Mouse (Mus musculus): ENCODE results near the gene Zfp13.
"Not testable (repeated sequence)": the region's sequence is repeated elsewhere in the genome, so short reads cannot be mapped to it uniquely, and the experiment has no call there.

Gene Zfp13

DNA sequence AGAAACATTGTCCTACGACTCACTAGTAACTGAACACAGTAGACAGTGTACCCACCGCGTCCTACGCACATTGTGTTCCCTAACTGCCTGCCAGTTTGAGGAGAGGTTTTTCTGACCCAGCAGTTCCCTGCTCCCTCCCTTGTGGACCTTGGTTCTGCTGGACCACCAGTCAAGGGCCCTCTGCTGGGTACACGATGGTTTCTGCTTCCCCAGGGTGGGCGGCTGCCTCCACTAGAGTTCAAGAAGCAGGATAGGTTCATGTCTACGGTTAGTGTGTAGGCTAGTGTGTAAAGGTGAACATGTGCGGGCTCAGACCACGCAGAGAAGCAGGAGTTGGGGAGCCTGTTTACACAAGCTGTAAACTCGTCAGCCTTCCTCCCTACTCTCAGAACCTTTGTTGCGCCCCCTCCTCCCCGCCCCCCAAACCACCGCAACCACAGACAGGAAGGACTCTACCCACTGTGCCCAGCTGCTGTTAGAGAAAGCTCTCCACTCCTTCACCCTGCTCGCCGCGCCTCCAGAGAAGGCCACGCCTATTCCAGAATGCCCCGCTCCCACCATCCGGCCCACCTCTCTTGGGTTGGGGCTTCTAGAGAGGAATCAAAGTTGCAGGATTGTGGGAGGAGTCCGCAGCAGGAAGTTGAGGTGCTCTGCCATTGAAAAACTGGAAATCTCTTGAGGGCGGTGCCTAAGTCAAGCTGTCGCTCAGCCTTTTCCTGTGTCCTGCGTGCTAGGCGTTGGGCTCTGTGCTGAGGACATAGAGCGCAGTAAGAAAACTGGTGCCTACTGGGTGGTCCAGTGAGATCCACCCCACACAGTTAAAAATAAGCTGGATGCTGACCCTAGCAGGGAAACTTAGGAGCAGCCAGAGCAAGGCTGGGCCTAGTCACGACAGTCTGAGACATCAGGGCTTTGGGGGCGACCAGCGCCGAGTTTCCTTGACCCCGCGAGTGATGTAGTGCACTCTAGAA is at the start of gene Zfp13:
Zfp13 (minus strand) TSS at position 906 of the 971 bp plus-strand sequence.
- DNase-seq (ENCODE audit: low read depth, low spot score) = peak; percentile 95

DNA sequence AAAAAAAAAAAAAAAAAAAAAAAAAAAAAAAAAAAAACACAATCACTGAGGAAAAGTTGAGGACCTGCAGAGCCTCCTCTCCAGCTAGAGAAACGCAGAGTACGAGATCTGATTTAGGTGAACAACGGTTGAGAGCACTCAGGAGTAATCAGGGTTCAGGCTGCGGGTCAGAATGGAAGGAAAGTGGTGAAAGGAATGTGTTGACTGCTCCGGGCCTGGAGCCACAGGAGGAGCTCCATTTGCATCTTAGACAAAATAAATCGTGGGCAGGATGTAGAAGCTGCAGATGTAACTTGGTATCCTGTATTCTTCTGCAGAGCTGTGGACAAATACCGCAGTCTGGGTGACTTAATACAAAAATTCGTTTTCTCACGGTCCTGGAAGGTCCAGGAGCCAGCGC is 46.6 kb upstream of the Zfp13 start:
- DNase-seq (ENCODE audit: low read depth, low spot score) = no peak

DNA sequence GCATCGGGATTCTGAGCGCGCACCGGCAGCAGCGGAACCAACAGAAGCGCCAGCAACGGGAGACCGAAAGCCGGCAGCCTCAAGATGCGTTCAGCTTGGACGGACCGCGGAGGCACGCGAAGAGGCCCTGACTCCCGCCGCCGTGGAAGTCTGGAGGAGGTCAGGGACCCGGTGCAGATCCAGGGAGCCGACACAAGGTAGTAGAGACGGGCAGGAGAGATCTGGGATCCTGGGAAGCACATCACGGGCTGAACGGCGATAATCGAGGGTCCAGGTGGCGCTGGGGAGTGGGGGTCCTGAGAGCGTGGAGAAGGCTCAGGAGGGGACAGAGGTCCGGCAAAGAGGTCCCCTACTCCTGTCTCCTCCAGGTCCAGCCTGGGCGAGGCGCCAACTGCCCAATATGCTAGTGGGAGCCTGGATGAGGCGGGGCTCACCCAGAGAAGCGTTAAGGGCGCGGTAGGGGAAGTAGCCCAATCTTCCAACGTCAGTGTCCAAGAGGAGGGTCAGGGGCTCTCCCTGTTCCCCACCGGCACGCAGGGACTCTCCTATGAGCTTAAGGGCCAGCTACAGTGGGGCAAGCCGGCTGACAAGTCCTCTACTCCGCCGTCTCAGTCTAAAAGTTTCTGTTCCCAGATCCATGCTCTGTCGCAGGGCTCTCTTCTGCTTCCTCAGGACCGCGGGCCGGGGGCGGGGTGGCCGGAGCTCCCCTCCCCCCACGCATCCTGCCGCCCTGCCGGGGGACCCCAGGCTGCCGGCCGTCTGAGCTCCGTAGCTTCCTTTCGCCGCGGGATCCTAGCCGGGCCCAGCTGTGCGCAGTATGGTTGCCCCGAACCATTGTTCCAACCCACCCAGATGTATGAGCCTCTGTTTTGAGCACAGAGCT is 45.6 kb upstream of the Zfp13 start, which contains the start of gene Mmp25:
Mmp25 (minus strand) TSS at position 665 of the 883 bp plus-strand sequence.
- no peak for DNase-seq (ENCODE audit: low read depth, low spot score)

DNA sequence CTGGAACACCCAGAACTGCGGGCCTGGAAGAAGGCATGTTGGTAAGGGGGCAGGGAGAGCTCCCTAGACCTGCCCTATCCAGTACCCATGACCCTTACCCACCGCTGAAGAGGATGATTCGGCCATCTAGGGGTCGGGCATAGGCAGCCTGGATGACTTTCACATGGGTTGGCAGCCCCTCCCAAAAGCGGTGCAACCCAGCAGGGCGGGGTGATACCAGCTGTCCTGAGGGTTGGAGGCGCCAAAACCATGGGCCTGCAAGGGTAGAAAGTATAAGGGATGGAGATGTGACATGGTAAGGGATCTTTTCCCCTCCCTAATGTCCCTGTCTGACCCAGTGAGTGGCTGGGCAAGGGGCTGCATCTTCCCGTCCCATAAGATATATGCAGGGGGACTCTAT is 32.0 kb upstream of the Zfp13 start:
- no peak for DNase-seq (ENCODE audit: low read depth, low spot score)

DNA sequence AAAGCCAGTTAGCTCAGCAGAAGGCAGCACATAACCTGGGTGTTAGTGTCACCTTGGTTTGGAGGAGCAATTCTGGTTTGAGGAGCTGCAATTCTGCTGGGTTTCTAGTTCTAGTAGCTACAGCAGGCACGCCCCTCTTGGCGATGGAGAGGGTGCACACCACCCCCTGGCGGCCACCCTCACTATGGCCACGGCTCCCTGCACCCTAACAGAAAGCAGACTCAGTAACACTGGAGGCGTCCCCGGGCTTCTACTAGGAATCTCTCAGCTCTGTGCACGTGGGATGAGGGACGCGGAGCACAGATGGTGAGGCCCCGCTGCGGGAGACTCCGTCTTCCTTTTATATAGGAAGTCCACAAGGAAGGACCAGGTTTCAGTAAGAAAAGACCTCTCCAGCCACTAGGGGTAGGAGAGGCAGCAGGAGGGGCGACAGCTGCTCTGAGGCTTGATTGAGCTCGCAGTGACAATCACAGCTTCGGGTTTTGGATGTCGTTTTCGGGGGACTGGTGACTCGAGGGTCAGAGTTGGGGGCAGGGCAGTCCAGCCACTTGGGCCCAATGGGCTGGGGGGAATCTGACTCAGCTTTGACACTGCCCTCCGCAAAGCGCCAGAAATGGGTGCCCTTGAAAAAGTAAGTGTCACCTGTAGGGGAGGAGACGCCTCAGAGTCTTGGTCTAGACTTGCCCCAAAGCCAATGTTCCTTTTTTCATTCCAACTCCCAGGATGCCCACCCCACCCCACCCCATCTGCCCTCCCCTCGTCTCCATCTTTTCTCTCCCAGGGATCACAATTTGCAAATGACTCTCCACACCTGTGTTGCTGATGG is 31.1 kb upstream of the Zfp13 start:
- peak; percentile 86 for DNase-seq (ENCODE audit: low read depth, low spot score)

DNA sequence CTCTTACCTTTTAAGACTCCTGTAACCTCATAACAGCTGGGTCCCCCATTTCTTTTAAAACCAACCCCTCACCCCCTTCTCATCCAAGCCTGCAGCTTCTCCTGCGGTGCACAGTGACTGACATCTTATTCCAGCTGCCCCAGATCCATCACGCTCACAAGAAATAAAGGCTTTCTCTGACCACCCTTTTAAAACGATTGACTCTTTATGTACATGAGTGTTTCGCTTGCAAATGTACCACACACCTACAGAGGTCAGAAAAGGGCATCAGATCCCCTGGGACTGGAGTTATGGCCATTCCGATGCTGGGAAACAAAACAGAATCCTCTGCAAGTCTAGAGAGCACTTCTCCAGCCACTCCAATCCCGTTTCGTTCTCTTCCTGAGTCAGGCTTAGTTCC is 28.5 kb upstream of the Zfp13 start:
- no peak for DNase-seq (ENCODE audit: low read depth, low spot score)

DNA sequence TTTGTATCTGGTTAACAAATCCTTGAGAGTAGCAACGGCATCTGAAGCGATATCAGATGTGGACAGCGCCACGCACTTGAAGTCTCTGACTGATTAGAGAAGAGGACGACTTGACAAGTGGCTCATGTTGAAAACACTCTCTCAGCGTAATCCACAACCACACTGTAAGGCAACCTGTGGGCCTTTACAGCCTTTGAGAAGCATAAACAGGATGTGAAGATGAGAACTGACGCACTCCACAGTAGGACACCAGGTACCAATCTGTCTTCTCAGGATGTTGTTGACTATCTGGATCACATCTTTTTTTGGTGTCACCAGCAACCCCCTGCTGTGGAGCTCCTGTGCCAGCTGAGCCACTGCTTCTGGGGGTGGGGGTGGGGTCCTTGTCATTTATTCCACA is 21.1 kb upstream of the Zfp13 start:
- DNase-seq (ENCODE audit: low read depth, low spot score) = no peak

DNA sequence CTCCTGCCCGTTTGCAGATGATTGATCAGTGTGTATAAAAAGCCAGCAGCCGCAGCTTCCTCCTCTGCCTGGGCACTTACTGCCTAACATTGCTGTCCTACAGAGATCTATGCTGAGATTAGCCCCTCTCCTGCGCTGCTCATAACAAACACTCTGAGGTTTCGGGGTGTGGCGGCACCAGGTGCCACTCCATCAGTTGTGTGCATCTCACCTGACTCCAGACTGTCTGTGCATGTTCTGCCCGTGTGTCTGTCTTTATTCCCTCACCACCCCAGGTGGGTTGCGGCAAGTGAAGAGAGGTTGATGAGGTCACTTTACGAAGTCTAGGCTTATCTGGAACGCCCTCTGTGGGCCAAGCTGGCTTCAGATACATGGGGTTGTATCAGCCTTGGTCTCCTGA is 17.8 kb upstream of the Zfp13 start:
- DNase-seq (ENCODE audit: low read depth, low spot score) = no peak

DNA sequence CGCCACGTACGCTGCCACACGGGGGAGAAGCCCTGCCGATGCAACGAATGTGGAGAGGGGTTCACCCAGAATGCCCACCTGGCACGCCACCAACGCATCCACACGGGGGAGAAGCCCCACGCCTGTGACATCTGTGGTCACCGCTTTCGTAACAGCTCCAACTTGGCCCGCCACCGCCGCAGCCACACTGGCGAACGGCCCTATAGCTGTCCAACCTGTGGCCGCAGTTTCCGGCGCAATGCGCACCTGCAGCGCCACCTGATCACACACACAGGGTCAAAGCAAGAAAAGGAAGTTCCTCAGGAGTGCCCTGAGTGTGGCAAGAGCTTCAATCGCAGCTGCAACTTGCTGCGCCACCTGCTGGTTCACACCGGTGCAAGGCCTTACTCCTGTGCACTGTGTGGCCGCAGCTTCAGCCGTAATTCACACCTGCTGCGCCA is 11.1 kb upstream of the Zfp13 start:
- DNase-seq (ENCODE audit: low read depth, low spot score) = peak; percentile 84

DNA sequence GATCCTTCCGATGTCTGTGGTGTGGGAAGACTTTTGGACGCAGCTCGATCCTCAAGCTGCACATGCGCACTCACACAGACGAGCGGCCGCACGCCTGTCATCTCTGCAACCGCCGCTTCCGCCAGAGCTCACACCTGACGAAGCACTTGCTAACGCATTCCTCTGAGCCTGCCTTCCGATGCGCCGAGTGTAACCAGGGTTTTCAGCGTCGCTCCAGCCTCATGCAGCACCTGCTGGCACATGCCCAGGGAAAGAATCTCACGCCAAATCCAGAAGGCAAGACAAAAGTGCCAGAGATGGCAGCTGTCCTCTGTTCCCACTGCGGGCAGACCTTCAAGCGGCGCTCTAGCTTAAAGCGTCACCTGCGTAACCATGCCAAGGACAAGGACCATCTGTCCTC is 10.3 kb upstream of the Zfp13 start:
- peak; percentile 67 for DNase-seq (ENCODE audit: low read depth, low spot score)

DNA sequence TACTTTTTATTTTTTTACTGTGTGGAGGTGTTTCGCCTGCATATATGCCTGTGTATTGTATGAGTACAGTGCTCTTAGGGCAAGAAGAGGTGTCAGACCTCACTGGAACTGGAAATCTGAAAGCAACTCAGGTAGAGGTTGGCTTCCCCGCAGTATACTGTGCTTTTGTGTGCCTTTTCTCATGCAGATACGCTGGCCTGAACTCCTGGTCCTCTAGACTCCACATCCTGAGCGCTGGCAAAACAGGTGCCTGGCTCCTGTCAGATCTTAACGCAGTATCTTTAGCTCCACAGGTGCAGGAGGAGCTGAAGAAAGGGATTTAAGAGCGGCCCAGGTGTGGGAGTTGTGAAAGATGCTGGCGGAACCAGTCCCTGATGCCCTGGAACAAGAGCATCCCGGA is 5.9 kb upstream of the Zfp13 start:
- no peak for DNase-seq (ENCODE audit: low read depth, low spot score)

DNA sequence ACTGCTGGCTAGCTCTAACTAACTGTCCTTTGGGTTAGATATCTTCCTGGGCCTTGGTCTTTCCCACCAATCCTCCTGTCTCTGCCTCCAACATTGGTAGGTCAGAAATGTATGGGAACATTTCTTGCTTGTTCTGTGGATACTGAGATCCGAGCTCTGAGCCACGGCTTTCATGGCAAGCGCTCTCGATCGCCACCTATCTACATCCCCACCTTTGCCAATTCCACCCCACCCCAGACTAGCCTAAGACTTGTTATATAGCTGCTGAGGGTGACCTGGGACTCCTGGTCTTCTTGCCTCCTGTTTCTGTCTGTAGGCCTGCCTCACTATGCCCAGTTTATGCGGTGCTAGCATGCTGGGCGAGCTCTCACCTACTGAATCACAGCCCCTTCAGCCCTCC is 5.1 kb upstream of the Zfp13 start:
- no peak for DNase-seq (ENCODE audit: low read depth, low spot score)

DNA sequence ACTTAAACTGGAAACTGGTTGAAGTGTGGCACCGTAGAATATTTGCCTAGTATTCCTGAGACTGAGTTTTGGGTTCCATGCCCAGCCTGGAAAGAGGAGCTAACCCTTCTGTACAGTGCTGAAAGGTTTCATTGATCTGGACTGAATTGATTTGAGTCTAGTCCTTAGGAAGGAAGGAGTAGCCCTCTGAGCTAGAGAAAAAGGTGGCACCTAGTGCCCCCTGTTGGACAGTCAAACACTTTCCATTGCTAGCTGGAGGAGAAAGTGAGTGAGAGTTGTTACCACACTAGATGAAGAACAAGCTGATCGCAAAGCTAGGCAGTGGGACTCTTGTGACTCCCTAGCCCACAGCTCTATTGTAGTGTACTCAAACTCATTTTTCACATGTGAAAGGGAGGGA is 4.3 kb upstream of the Zfp13 start:
- peak; percentile 31 for DNase-seq (ENCODE audit: low read depth, low spot score)

DNA sequence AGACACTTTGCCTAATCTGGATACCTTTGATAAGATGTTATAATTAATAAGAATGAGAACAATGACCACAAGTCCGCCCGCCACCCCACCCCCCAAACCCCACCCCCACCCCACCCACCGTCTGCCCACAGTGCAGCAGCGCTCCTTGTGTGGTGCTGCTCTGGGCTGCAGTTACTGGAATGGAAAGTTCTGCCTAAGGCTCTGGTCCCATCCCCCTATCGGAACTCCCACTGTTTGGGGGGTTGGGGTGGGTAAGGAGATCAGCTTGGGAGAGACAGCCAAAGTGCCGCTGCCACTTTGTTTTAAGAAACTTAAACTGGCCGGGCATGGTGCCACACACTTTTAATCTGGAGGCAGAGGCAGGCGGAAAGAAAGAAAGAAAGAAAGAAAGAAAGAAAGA is 3.8 kb upstream of the Zfp13 start:
- DNase-seq (ENCODE audit: low read depth, low spot score) = no peak

DNA sequence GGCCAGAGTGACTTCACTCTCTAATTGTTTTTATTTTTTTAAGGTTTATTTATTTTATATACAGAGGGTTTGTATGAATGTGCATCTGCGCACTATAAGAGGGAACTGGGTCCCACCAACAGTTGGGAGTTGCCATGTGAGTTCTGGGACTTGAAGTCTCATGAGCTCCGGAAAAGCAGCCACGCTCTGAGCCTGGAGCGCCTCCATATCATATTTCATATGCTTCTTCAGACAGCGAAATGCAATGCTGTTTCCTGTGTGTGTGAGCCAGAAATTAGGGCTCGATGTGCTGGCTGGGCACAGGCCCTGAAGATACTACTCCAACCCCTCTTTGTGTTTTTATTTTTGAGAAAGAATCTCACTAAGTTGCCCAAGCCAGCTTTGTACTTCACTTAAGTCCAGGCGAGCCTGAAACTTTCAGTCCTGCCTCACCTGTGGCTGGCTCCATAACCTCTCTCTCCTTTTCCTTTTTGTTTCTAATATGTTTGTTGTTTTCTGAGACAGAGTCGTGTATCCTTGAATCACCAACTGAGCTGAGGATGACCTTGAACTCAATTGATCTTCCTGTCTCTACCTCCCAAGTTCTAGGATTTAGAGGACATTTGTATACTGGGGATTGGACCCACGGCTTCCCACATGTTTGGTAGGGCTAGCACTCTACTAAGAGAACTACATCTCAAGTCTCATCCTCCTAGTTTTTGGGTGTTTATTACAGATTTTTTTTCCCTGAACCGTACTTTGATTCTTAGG is 2.7 kb upstream of the Zfp13 start:
- DNase-seq (ENCODE audit: low read depth, low spot score) = no peak

DNA sequence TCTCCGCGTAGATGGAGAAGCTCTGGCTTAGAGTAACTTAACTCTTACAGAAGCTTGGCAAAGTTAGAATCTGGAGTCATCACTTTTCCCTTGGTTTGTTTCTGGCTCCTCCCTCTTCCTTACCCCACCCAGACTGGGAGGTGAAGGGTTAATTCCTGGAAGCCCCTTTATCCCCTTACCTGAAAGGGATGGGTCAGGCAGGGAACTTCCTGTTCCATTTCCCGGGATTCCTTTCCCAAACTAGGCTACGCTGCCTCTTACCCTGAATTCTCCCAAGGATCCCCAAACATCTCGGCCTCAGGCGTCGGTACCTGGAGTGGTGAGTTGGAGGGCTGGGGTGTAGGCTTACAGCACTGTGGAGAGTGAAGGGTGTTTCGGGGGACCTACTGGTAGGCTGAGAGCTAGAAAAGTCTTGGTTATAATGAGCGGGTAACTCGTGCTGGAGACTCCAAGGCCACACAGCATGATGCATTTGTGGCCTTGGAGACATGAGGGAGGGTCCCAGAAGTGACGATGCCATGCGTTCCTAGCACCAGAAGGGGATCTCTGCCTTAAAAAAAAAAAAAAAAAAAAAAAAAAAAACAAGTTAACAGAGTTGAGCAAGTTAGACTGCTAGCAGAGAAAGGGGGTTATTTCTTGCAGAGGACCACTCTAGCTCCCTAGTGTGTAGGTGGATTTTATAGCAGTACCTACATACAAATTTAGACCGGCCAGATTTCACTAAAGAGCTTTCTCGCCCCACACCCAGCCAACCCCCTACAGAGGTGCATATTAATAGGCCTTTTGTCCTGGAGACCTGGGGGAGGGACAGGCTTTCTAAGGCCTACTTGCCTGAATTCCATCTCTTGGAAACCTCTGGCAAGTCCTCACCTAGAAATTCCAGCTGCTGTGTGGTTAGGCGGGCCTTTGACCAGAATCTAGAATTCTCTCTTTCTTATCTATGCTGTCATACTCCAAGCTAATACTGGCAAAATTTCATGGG is 1.6 kb upstream of the Zfp13 start, which contains the start of gene Zscan10:
Zscan10 (plus strand) TSS at position 216 of the 982 bp plus-strand sequence.
- no peak for DNase-seq (ENCODE audit: low read depth, low spot score)

DNA sequence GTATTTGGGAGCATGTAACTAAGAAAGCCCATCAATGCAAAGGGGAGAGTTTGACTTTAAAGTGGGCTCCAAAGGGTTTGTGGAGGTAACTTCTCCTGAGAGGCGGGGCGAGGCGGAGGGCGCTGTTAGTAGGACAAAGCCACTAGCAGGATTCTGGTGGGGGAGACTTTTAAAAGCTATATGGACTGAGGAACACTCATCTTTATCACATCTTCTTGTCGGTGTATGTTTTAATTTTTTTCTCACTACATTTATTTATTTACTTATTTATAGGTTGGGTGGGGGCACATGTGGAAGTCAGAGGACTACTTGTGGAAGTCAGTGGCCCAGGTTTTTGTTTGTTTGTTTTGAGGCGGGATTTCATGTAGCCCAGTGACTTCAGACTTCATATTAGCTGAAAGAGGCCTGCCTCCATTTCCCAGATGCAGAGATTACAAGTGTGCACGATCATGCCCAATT is 347 bp upstream of the Zfp13 start:
- no peak for DNase-seq (ENCODE audit: low read depth, low spot score)

DNA sequence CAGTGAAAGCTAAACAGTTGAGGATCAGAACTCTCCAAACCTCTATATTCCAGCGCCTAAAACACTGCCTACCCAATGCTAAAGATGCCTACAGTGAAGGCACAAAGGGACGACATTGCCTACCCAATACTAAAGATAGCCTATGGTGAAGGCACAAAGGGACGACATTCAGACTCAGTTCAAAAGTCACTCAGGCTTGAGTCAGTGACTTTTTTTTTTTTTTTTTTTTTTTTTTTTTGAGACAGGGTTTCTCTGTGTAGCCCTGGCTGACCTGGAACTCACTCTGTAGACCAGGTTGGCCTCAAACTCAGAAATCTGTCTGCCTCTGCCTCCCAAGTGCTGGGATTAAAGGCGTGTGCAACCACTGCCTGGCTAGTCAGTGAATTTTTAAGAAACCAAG is 4.1 kb downstream of the Zfp13 start:
- not testable (repeated sequence) for DNase-seq (ENCODE audit: low read depth, low spot score)

DNA sequence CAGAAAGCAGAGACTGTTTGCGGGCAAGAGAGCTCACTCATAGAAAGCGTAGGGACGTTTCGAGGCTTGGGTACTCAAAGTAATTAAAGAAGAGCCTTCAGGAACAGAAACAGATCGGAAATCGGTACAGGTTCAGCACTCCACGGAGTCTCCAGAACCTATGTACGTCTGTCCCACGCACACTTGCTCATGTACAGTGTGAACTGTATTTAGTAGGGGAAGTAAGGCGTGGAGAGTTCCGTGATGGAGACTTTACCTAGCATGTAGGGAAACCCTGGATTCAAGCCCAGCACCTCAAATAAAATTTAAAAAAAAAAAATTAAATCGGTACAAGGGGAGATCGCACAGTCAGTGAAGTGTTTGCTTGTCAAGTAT is 6.4 kb downstream of the Zfp13 start:
- DNase-seq (ENCODE audit: low read depth, low spot score) = no peak

Data from brain, adult 2 months (tissue).